Mouse (Mus musculus) gastrocnemius, adult 18-20 months (tissue): Measurements from ENCODE around the gene Ung. TPM values are rescaled to one million over a fixed set of nuclear protein-coding genes. Genes with fewer than 3 reads are reported as not detected.

Source experiments
- DNase-seq: peaks from one replicate; pipeline ENCODE4 v3.0.0; 2021; ENCODE audit warnings: low spot score
- total RNA-seq, 2 experiments: library from RNA; stranded (reverse); gene quantifications; 2 replicates each; pipeline ENCODE4 v1.2.3; 2021

Ung gene
- total RNA-seq, 2 experiments from 2014 or later, result 6.0 to 9.2 TPM

GRCm38 (mm10) chr5:114130698-114131520, 723 bp downstream of the Ung start:
- peak; percentile 93 for DNase-seq

GRCm38 (mm10) chr5:114131521-114131840, 1.3 kb downstream of the Ung start:
- DNase-seq, result peak; percentile 64

- no peak for DNase-seq
These were observed 2.7 kb downstream of the Ung start for GRCm38 (mm10) chr5:114132841-114133240.

GRCm38 (mm10) chr5:114134091-114134534, 3.9 kb downstream of the Ung start:
- peak; percentile 71 for DNase-seq

GRCm38 (mm10) chr5:114135516-114135915, 5.3 kb downstream of the Ung start:
- DNase-seq, result no peak

GRCm38 (mm10) chr5:114137481-114138276, 7.5 kb downstream of the Ung start:
- DNase-seq, result no peak

GRCm38 (mm10) chr5:114138277-114139164, 8.3 kb downstream of the Ung start:
- no peak for DNase-seq

GRCm38 (mm10) chr5:114139175-114139574, 9.0 kb downstream of the Ung start:
- DNase-seq, result peak; percentile 61

- DNase-seq, result peak; percentile 83
These were observed 16.1 kb downstream of the Ung start, which contains the start of gene Acacb for GRCm38 (mm10) chr5:114146028-114146888. Gene Acacb (plus strand): TSS chr5:114146535.

GRCm38 (mm10) chr5:114147043-114147972, 17.1 kb downstream of the Ung start:
- DNase-seq, result peak; percentile 39

- DNase-seq, result no peak
These were observed 22.3 kb downstream of the Ung start for GRCm38 (mm10) chr5:114152359-114153092.

- no peak for DNase-seq
These were observed 23.3 kb downstream of the Ung start for GRCm38 (mm10) chr5:114153490-114153889.

- DNase-seq, result no peak
These were observed 24.6 kb downstream of the Ung start for GRCm38 (mm10) chr5:114154765-114155164.

- DNase-seq, result peak; percentile 79
These were observed 25.2 kb downstream of the Ung start for GRCm38 (mm10) chr5:114155168-114155933.

- no peak for DNase-seq
These were observed 27.1 kb downstream of the Ung start for GRCm38 (mm10) chr5:114157236-114157635.

GRCm38 (mm10) chr5:114161424-114161823, 31.2 kb downstream of the Ung start:
- DNase-seq, result no peak

- DNase-seq, result no peak
These were observed 32.1 kb downstream of the Ung start for GRCm38 (mm10) chr5:114162106-114162815.
